Mouse (Mus musculus): ENCODE results near the gene Ubqln4.

GRCm38 (mm10) chr3:88553525-88553879 lies at the start of gene Ubqln4:
- peak; percentile 51 for TF ChIP-seq POLR2A (IDR thresholded peaks at IDR 0.05; ENCODE audit: insufficient read depth, low read depth, low read length)
- TF ChIP-seq CTCF (IDR thresholded peaks at IDR 0.05; ENCODE audit: insufficient read depth, low read depth, low read length): peak; percentile 80
